Mouse (Mus musculus) neural tube, embryonic 13.5 days (tissue): ENCODE measurements around the gene Nbl1. TPM values are rescaled to one million over a fixed set of nuclear protein-coding genes. Genes with fewer than 3 reads are reported as not detected.

Source experiments
- ATAC-seq: fragments of 200-750 bp; cut with Nextera tagmentation; 2 replicates; pipeline ENCODE4 v1.8.0; 2017; ENCODE audit warnings: low read depth, mild to moderate bottlenecking, moderate TSS enrichment, moderate library complexity
- H3K27ac ChIP-seq: fragments of 300-500 bp; sonication (generic); replicated peaks from 2 replicates; pipeline ENCODE4 v1.5.1; 2015; ENCODE audit warnings: moderate library complexity, mild to moderate bottlenecking, inconsistent platforms
- H3K27me3 ChIP-seq: fragments of 300-500 bp; sonication (generic); 2 replicates; pipeline ENCODE4 v1.6.1; 2015; ENCODE audit warnings: mild to moderate bottlenecking, inconsistent platforms
- H3K36me3 ChIP-seq: fragments of 300-500 bp; sonication (generic); 2 replicates; pipeline ENCODE4 v1.6.1; 2015; ENCODE audit warnings: mild to moderate bottlenecking, inconsistent platforms
- H3K4me1 ChIP-seq: fragments of 300-500 bp; sonication (generic); replicated peaks from 2 replicates; pipeline ENCODE4 v1.6.1; 2015; ENCODE audit warnings: inconsistent platforms
- H3K4me2 ChIP-seq: fragments of 300-500 bp; sonication (generic); 2 replicates; pipeline ENCODE4 v1.6.1; 2015; ENCODE audit warnings: inconsistent platforms, mild to moderate bottlenecking, moderate library complexity
- H3K4me3 ChIP-seq: fragments of 300-500 bp; sonication (generic); 2 replicates; pipeline ENCODE4 v1.5.1; 2015; ENCODE audit warnings: mild to moderate bottlenecking, inconsistent platforms
- H3K9ac ChIP-seq: fragments of 300-500 bp; sonication (generic); 2 replicates; pipeline ENCODE4 v1.6.1; 2015; ENCODE audit warnings: moderate library complexity, mild to moderate bottlenecking, inconsistent platforms
- H3K9me3 ChIP-seq: fragments of 300-500 bp; sonication (generic); 2 replicates; pipeline ENCODE4 v1.6.1; 2016; ENCODE audit warnings: inconsistent platforms
- WGBS: fragments of 180-500 bp; shearing (Covaris S2); methylation state at CpG from one replicate; pipeline ENCODE4 v1.1.7; 2015; 5-methylcytosine and 5-hydroxymethylcytosine counted together
- polyA plus RNA-seq: library from polyadenylated mRNA; unstranded; fragments of >200 nt; fragmentation: Nextera tagmentation; extraction: Ambion mirVana; gene quantifications from 2 replicates; pipeline ENCODE4 v1.2.1, GENCODE M21; 2015

Nbl1 gene
- polyA plus RNA-seq, 1 experiment from 2014 or later = 59.7 TPM

DNA sequence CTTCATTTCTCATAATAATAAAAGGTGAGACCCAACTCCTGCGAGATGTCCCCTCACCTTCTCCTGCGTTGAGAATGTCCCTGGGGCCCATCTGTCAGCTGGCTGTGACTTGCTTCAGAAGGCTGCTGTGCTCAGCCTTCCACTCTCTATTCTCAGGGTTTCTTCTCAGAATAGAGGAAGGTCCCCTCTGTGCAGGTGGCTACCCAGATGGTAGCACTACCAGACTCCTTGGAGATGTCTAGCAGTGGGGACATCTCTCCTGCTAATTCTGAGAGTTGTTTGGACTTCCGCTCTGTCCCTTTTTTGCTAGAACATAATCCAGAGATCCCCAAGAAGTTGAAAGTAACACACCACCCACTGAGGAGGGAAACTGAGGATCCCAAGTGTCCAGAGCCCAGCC, 57.9 kb downstream of the Nbl1 start:
- no peak for ATAC-seq
- Histone ChIP-seq H3K36me3 (no peaks in the 10 kb centered on the region), H3K4me3 (no peak overlapping the region), H3K4me1 (peaks cover 43% of the 10 kb centered on the region), H3K27me3 (peaks cover 11% of the 10 kb centered on the region; the same call in 1 of the 2 replicates), H3K9ac (no peak overlapping the region), H3K4me2 (no peak overlapping the region), H3K9me3 (no peaks in the 10 kb centered on the region; the same call in 1 of the 2 replicates), H3K27ac (no peak overlapping the region)
- WGBS = 90% methylated on average over 3 of the region's 3 CpGs

DNA sequence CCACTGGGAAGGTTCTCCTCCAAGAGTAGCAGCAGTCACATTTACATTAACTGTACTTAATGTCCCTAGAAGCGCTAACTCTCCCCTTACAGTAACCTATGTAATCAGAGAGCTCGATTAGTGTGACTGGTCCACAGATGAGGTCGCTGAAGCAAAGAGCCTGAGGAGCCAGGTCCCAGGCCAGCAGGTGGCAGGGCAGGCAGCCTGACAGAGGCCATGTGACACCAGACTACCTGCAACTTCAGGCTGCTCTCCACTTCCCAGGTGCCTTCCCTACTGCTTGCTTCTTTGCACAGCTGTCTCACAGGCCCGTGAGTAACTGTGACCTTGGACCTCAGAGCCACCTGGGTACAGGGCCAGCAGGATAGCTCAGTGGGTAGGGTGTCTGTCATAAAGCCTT, 58.3 kb downstream of the Nbl1 start:
- Histone ChIP-seq H3K27ac (no peak overlapping the region), H3K9ac (no peak overlapping the region), H3K4me1 (peaks cover 39% of the 10 kb centered on the region), H3K27me3 (peaks cover 11% of the 10 kb centered on the region; the same call in 1 of the 2 replicates), H3K4me2 (no peak overlapping the region), H3K4me3 (no peak overlapping the region), H3K9me3 (no peaks in the 10 kb centered on the region; the same call in 1 of the 2 replicates), H3K36me3 (no peaks in the 10 kb centered on the region)
- WGBS = 53% methylated on average over 4 of the region's 4 CpGs
- no peak for ATAC-seq

DNA sequence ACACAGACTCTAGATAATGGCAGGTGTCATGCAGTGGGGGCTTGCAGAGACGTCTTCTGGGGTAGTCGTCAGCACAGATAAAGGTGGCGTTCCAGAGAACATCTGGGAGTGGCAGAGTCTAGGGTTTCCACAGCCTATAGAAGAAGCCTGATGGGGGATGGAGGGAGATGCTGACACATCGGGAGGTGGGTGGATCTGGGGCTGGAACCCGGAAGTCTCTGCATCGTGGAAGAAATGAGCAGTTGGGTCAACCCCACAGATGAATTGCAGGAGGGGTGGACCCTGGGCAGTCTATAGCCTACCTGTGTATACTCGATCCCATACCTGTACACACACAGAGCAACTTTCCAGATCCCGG, 58.8 kb downstream of the Nbl1 start:
- H3K9me3 ChIP-seq = no peaks in the 10 kb centered on the region; the same call in 1 of the 2 replicates
- H3K9ac ChIP-seq = no peak overlapping the region
- H3K36me3 ChIP-seq = no peaks in the 10 kb centered on the region
- H3K4me3 ChIP-seq = no peak overlapping the region
- no peak overlapping the region for H3K27ac ChIP-seq
- no peak overlapping the region for H3K4me2 ChIP-seq
- no peak for ATAC-seq
- peaks cover 8% of the 10 kb centered on the region; the same call in 1 of the 2 replicates for H3K27me3 ChIP-seq
- WGBS = 88% methylated on average over 8 of the region's 8 CpGs
- H3K4me1 ChIP-seq = peaks cover 36% of the 10 kb centered on the region

DNA sequence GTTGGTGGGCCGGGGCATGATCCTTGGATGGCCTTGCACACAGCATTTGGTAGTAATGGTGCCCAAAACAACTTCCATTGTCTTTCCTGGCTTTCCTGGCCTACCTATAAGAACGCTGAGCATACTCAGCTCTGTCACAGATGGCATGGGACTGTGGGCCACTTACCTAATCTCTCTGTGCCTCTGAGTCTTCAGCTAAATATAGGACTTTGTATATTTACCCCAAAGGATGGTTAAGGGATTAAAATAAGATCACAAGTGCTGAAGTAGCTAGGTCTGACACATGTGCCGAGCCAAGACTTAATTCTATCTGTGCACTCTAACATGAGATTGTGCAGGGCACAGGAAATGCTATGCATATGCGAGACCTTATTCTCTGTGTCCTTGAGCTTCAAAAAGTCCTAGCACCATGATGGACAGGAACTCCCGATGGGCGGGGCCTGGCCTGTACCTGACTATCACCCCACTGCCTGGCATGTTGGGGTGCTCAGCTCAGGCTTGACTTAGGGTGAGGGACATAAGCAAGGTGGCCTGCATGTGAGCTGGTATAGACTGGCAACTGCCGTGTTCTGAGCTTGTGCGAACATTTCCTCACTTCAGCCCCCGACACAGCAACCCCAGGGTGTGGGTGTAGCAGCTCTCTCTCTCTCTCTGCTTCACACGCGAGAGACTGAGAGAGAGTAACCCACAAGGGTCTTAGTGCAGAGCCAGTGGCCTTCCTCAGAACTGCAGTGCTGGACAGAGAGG, 59.4 kb downstream of the Nbl1 start:
- H3K9me3 ChIP-seq = no peaks in the 10 kb centered on the region; the same call in 1 of the 2 replicates
- WGBS = 88% methylated on average over 11 of the region's 11 CpGs
- no peak overlapping the region for H3K4me2 ChIP-seq
- no peak overlapping the region for H3K4me3 ChIP-seq
- no peak for ATAC-seq
- H3K9ac ChIP-seq = no peak overlapping the region
- no peaks in the 10 kb centered on the region for H3K36me3 ChIP-seq
- H3K4me1 ChIP-seq = peaks cover 31% of the 10 kb centered on the region
- no peak overlapping the region for H3K27ac ChIP-seq
- peaks cover 5% of the 10 kb centered on the region; the same call in 1 of the 2 replicates for H3K27me3 ChIP-seq

- Histone ChIP-seq H3K4me3 (no peak overlapping the region), H3K4me1 (peaks cover 21% of the 10 kb centered on the region), H3K27ac (peak overlapping the region; percentile 5; the same call in 1 of the 2 replicates), H3K9ac (no peak overlapping the region), H3K36me3 (no peaks in the 10 kb centered on the region), H3K27me3 (peaks cover 5% of the 10 kb centered on the region; the same call in 1 of the 2 replicates), H3K9me3 (no peaks in the 10 kb centered on the region; the same call in 1 of the 2 replicates), H3K4me2 (no peak overlapping the region)
- 68% methylated on average over 12 of the region's 12 CpGs for WGBS
- ATAC-seq = no peak
Measured at GRCm38 (mm10) chr4:139032521-139032920, 60.3 kb downstream of the Nbl1 start.

Other genes with a start within 250 kb of the Nbl1 start
- gene Pla2g5, start 229.5 kb downstream of the Nbl1 start, polyA plus RNA-seq = 0.28 TPM in 1 of 2 replicates, not detected in the other
- gene Gm13030, start 219.0 kb downstream of the Nbl1 start, polyA plus RNA-seq = not detected in 2 replicates
- not detected in 2 replicates for gene Pla2g2e, start 215.1 kb downstream of the Nbl1 start, polyA plus RNA-seq
- 3.0 and 3.7 TPM in 2 replicates for gene Otud3, start 179.0 kb downstream of the Nbl1 start, polyA plus RNA-seq
- gene Rnf186, start 125.9 kb downstream of the Nbl1 start, polyA plus RNA-seq = not detected in 2 replicates
- 0.80 and 1.2 TPM in 2 replicates for gene Tmco4, start 120.1 kb downstream of the Nbl1 start, polyA plus RNA-seq
- gene Htr6, start 17.4 kb downstream of the Nbl1 start, polyA plus RNA-seq = 0.45 and 0.60 TPM in 2 replicates
- 431 and 499 TPM in 2 replicates for gene Minos1, start 38.1 kb upstream of the Nbl1 start, polyA plus RNA-seq
- 364 and 370 TPM in 2 replicates for gene Capzb, start 99.9 kb upstream of the Nbl1 start, polyA plus RNA-seq
- gene Pqlc2, start 217.7 kb upstream of the Nbl1 start, polyA plus RNA-seq = 12.9 and 13.2 TPM in 2 replicates
- 55.6 and 58.6 TPM in 2 replicates for gene Akr7a5, start 217.8 kb upstream of the Nbl1 start, polyA plus RNA-seq